Mouse (Mus musculus) urinary bladder, adult 18-20 months (tissue): ENCODE measurements around the gene Gm49510.
"Not testable (repeated sequence)": the region's sequence is repeated elsewhere in the genome, so short reads cannot be mapped to it uniquely, and the experiment has no call there.

Experiments used
- DNase-seq, 2 experiments: peaks; one replicate each; pipeline ENCODE4 v3.0.0; 2022; ENCODE audit warnings: low spot score in 2 of 2, mixed read lengths in 2 of 2

The Gm49510 gene

DNA sequence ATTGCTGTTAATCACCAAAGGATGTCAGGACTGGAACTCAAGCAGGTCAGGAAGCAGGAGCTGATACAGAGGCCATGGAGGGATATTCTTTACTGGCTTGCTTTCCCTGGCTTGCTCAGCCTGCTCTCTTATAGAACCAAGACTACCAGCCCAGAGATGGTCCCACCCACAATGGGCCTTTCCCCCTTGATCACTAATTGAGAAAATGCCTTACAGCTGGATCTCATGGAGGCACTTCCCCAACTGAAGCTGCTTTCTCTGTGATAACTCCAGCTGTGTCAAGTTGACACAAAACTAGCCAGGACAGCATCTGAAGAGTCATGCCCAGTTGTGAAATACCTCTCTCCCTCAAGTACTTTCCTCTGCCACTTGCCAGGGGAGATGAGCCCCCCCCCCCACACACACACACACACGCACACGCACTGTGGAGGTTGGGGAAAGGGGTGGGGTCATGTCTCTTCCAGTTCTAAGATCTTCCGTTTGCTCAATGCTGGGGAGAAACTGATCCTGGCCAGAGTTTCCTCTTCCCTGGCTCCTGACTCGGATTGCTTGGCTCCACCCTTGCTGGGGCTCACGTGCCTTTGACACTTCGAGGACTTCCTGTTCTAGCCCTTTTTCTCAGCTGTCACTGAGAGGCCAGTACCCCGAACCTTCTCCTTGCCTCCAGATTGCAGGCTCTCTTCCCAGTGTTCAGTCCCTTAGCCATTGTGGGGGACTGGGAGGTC, 20.5 kb upstream of the Gm49510 start:
- not testable (repeated sequence) for DNase-seq

DNA sequence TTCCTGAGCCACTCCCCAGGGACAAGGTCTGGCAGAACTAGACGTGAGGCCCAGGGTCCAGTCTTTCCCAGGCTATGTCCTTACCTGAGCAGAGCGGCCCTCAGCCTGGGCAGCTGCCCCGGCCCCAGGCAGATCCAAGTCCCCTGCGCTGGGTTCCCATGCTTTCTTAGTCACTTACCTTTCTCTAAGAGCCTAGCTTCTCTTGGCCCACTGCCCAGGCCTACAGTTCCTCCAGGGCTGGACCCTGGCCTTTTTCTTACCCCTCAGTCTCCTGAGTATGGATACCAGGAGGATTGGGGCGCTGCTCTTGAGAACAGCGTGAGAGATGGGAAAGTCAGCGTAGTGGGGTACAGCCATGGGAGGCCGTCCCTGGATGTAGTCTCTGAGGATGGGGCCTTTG, 19.0 kb upstream of the Gm49510 start:
- DNase-seq: no peak

DNA sequence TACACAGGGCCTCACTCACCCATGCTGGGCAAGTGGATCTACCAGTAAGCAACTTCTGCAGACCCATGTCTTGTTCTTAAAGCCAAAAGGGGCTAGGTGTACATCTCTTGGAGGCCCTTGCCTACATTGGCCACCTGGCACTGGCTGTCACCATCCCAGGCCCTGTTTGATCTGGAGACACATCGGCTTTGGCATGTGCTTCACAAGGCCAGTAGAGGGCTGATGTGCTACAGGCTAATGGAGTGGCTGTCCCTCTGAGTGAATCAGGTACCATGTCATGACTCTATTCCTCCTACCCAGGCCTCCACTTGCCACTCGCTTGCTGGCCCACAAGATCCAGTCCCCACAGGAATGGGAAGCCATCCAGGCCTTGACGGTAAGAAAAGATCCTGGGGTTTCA, 17.6 kb upstream of the Gm49510 start:
- no peak for DNase-seq

DNA sequence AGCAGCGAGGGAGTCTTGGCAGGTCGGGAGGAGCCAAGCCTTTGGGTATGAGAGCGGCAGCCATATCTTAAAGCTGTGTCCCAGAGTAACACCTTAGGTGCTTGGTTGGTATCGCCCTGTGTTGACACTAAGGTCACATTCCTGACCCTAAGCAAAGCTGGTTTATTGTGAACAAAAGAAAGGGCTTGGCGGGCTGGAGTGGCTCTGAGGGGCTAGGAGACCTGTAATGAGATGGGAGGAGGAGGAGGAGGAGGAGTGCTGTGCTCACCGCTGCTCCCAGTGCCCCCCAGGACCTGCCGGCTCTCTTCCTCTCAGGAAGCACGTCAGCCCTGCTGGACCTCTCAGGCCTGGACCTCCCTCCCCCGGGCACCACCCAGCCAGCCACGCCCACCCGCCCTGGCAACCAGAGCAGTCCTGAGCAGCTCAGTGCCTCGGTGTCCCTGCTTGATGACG, 10.0 kb upstream of the Gm49510 start:
- no peak for DNase-seq

DNA sequence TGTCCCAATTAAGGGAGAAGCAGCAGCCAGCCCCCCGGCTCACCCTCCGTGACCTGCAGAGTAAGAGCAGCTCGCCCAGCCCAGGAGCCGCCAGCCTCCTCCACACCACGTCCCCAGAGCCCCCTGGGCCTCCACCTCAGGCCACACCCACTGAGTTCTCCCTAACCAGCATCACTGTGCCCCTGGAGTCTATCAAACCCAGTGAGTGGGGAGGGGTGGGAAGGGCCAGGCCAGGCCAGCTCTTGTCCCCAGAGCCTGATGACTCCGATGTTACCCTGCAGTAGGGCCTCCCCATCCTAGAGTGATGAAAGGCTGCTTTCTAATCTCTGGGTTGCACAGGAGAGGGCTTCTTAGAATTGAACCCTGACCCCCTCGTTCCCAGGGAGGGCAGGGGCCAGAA, 7.0 kb upstream of the Gm49510 start:
- no peak for DNase-seq

DNA sequence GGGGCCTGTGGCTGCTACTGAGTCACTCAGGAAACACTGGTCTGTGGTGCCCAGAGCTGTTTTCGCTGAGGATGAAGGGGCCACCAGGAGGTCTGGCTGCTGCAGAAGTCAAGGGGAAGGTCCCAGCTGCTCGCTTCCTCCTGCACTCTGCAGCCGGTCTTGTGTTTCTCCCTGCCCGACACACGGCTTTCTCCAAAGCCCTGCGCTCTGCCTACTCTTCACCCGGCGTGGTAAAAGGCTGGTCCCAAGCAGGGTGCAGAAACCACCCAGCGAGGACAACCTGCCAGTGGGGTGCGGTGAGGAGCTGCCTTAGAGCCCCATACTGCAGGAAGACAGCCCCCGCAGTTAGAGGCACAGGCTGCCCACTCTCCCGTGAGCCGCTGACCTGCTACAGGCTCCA, 4.7 kb upstream of the Gm49510 start:
- DNase-seq: no peak

DNA sequence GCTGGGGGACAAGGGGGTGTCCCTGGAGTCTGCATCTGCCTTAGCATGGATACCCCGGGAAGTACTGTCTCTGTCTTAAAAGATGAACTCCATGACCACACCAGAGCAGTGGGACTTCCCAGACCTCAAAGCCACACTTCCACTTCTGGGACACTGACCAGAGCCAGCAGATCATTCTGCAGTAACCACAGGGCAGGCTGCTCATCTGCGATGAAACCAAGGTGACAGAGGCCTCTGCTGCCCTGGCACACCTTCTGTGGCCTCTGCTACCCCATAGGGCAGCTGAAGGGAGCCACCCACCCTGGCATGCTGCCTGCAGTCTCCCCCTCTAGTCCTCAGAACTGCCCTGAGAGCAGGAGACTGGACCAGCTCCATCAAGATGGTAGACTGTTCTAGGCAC, 3.7 kb upstream of the Gm49510 start:
- no peak for DNase-seq

DNA sequence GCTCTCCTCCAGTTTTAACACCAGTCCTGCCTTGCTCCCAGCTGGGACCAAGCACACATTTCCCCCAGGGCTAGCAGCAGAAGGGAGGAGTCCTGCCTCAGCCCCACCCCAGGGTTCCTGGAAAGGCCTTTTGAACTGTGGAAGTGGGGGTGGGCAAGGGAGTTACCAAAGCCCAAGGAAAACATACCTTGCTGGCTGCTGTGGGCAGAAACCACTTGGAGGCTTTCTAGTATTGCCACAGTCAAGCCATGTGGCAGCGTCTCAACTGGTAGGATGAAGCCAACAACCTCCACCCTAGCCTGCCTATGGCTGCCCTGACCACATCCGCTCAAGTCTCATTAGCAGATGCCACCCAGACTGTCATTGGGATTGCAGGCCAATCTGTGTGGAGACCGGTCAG, 3.3 kb upstream of the Gm49510 start:
- DNase-seq: no peak

DNA sequence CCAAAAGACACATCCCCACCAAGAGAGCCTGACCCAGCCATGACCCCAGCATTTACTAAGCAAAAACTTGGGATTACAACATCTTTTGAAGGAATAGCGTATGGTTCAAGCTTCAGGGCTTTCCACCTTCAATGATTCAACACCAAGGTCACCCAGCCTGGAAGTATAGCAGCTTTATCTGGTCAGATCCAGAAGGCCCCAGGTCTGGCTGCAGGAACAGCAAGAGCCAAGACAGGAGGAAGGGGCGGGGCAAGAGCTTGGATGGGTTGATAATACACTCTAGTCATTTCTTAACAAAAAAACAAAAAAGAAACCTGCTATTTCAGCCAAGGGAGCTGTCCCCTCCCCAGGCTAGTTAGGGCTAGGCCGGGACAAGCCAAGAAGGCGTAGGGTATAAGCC, 2.0 kb upstream of the Gm49510 start:
- no peak for DNase-seq

DNA sequence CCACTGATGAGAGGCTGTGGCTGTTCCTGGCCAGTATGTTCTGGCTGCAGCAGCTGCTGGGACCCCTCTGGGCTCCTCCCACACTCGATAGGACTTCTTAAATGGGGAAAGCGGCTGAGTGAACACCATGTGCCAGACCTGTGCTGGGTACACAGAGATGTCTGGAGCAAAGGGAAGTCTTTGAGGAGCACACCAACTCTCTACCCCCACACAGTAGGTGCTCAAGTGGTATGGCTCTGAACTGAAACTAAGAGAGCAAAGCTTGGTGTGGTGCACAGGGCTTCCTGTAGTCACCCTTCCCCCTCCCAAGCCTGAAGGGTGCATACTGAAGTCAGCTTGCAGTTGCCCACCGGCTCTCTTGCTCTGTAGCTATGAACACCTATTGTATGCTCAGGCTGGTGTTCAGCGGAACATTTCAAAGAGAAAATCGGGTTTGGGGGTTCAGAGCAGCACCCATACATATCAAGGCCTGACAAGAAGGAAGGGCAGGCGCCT, 913 bp upstream of the Gm49510 start:
- no peak for DNase-seq

DNA sequence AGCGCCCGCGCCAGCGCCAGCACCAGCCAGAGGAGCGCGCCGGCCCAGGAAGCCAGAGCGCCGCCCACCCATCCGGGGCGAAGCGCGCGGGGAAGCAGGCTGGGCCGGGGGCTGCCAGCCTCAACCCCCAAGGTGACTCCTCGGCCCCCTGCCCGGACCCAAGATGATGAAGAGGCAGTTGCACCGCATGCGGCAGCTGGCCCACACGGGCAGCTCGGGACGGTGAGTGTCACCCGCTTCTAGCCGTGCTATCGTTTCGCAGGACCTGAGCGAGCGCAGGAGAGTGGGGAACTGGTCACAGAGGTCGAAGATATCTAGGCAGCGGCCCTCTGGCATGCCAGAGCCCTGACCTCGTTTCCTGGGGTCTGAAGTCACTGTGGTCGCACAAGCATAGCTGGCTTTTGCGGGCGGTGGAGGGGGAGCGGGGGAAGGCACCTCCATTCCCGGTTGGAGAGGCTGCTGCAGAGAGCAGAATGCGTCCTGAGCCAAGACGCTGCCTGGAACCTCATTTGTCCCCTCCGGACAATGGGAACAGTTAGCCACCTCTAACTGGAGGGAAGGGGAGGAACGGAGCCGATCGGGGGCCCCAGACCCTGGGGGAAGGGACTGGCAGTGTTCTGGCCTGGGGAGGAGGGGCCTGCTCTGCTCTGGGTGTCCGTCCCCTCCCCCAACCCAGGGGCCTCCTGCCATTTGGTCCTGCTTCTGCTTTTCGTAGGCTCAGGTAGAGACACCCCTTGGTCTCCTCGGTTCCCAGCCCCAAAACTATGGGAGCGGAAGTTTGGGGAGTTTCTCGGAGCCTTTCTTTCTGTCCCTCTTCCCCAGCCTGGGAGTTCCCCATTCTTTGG, 495 bp downstream of the Gm49510 start, which contains the start of gene Sh3bp1:
Sh3bp1 (plus strand) TSS at position 29 of the 845 bp plus-strand sequence.
- peak; percentile 63 to 69 for DNase-seq

DNA sequence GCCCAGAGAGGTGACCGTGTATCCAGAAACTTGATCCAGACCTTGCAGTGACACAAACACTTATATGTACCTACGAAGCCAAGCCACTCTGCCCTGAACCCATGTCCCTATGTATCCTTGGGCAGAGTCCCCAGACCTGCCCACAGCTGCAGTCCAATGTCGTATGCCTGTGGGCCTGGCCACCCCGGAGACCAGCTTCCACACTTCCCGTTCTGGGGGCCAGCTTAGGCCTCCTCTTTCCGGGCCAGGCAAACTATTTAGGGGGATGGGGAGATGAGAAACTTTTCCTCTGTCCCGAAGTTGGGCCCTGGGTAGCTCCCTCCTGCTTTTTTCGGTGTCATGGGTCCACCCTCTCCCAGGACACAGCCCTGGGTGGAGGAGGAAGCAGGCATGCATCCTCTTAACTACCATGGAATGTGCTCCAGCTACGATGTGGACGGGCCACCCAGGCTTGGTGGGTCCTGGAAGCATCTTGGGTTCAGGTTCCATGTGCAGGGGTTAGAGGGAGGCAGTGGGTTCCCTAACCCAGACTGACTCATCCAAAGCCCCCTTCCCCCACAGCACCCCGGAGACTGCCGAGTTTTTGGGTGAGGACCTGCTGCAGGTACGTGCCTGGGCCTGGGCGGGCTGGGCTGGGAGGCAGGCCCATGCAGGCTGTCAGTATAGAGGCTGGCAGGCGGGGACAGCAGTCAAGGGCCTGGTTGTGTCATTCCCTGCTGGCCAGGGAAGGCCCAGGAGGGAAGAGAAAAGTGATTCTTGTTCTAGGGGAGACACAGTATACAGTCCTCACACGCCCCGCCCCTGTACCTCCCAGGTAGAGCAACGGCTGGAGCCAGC, 1.3 kb downstream of the Gm49510 start:
- DNase-seq: peak in 1 of 2 experiments; percentile 57

DNA sequence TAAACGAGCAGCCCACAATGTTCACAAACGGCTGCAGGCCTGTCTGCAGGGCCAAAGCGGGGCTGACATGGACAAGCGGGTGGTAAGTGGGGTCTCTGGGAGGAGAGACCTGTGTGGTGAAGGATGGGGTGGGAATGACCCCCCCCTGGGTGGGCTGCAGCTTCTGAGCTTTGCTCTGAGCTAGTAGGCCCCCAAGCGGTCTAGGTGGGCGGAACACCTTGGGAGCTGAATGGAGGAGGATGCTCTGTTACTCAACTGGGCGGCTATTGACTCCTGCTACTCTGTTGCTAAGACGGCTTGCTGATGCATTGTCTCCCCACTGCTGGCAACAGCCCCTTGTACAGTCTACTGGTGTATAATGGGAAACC, 1.9 kb downstream of the Gm49510 start:
- DNase-seq: peak in 1 of 2 experiments; percentile 31

DNA sequence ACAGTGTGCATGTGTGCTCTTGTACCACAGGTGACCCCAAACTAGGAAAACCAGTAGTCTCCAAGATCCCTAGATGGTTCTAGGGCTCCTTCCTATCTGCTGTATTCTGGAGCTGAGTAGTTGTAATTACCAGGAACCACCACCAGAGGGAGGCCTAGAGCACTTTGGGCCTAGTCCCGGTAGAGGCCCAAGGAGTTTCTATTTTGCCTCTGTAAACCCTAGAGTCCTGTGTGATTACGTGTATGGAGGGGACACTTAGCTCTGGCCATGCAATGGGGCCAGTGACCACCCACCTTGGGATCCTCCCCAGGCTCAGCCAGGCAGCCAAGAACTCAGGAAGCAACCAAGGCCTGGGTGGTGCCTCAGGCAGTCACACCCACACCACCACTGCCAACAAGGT, 3.8 kb downstream of the Gm49510 start:
- DNase-seq: peak; percentile 62 to 72

DNA sequence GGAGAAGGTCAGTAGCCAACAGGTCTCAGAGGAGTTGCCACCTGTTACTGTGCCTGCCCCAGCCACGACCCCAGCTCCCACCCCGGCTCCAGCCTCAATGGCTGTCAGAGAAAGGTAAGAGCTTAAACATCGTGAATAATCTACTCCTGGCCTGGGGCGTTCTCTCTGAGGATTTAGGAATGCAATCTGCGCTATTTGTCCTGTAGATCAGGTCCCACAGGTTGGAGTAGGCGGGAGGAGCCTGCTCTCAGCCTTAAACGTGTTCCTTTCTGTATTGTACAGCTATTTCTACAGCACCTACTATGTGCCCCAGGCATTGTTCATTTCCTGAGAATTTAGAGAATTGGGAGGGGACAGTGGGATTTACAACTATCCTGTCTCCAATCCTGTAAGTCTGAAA, 8.9 kb downstream of the Gm49510 start:
- DNase-seq: no peak

DNA sequence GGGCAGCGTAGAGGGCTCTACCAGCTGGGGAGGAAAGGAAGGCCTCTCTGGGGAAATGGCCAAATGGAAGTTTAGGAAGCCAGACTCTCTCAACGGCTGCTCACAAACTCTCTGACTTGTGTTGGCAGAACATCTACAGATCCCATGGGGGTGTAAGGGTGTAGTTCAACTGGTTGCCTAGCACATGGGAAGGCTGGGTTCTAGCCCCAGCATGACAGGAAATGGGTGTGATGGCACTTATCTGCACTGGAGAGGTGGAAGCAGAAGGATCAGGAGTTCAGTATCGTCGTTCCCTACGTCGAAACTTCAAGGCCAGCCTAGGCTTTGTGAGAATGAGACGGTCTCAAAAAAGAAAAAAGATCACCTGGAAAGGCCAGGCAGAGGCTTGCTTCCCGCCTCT, 9.5 kb downstream of the Gm49510 start:
- no peak for DNase-seq

DNA sequence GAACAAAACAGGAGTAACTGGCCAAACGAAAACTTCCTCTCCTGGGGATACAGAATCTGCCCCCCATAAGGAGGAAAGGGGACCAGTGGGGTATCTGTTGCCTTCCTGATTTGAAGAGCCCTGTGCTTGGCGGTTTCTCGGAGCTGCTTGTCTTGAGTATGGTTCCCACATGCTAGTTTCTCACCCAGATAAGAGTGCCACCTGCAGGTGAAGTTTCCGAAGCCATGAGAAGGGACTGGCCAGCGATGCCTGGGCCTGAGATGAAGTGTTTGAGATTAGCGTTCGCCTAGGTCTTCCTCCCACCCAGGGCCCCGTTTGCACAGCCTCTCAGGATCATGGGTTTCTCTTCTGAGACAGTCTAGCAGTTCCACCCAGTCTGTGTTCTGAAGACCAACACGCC, 12.6 kb downstream of the Gm49510 start:
- DNase-seq: no peak

DNA sequence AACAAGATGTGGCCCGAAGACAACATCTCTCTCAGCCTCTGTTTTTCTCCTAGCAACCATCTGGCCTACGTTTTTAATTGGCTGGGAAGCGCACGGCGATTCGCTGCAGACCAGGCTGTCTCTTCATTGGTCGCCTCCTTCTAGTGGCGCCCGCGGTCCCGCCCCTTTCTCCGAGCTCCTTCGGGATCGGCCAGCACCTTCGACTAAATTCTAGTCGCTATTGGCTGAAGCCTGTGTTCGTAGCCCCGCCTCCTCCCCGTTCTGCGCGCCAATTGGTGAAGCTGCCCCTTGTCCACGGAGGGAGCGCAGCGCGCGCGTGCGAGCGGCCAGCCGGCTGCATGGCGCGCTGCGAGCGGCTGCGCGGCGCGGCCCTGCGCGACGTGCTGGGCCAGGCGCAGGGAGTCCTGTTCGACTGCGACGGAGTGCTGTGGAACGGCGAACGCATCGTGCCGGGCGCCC, 14.2 kb downstream of the Gm49510 start, which contains the start of gene Pdxp:
Pdxp (plus strand) TSS at position 288 of the 459 bp plus-strand sequence.
- DNase-seq: peak; percentile 73 to 87

DNA sequence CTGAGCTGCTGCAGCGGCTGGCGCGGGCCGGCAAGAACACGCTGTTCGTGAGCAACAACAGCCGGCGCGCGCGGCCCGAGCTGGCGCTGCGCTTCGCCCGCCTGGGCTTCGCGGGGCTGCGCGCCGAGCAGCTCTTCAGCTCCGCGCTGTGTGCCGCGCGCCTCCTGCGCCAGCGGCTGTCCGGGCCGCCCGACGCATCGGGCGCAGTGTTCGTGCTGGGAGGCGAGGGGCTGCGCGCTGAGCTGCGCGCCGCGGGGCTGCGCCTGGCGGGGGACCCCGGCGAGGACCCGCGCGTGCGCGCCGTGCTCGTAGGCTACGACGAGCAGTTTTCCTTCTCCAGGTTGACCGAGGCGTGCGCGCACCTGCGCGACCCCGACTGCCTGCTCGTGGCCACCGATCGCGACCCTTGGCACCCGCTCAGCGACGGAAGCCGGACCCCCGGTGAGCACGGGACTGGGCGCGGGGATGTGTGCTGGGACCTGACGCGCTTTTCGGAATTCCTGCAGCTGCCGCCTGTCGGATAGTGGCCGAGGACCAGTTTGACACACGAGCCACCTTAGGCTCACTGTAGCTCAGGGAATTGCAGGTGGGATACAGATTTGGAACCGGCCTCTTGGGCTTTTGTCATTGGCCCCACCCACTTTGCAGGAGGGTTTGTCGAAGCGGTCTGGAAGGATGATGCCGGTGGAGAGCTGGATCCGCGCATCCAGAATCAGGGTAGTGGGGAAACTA, 14.8 kb downstream of the Gm49510 start:
- DNase-seq: no peak

DNA sequence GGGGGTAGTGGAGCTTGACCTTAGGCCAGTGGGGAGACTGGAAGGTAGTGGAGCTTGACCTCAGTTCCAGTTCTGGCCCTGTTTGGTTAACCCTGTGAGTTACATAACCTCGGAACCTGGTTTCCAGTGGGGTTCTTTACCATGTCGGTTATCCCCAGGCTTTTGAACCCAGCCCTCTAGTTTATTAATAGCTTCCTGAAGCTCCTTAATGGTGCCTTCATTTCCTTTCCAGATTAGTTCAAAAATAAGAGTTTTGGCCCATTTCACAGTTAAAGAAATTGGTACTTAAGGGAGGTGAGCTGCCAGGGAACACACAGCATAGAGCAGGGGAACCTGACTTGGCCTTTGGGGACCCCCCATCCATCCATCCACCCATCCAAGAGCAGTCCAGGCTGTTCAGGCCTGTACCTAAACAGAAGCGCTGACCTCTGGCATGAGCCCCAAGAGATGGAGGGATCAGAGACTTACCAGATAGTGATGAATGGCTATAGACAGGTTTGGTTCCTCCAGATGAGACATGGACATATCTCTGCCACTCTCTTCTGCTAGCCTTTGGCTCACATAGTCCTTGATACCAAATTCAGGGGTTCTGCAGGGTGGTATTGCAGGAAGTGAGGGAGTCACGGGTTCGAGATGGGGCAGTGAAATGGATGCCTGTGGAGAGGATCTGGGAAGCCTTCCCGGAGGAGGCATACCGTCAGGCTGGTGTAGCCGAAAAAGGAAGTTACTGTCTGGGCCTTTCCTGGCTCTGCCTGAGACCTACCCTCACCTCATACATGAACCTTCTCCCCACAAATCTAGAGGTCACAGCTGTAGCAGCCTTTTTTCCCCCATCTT, 15.6 kb downstream of the Gm49510 start:
- DNase-seq: no peak
